Mouse (Mus musculus) layer of hippocampus, postnatal 10 days (tissue): Measurements from ENCODE around the gene Rbm18. TPM values are rescaled to one million over a fixed set of nuclear protein-coding genes. Genes with fewer than 3 reads are reported as not detected.

ENCODE experiments used
- DNase-seq, 2 experiments: peaks; one replicate each; pipeline ENCODE4 v3.0.0; 2021; ENCODE audit warnings: low spot score in 2 of 2
- total RNA-seq, 2 experiments: library from RNA; stranded (reverse); gene quantifications; 2 replicates each; pipeline ENCODE4 v1.2.3; 2021

The Rbm18 gene
- total RNA-seq, 2 experiments from 2014 or later: 51.5 to 52.6 TPM

DNA sequence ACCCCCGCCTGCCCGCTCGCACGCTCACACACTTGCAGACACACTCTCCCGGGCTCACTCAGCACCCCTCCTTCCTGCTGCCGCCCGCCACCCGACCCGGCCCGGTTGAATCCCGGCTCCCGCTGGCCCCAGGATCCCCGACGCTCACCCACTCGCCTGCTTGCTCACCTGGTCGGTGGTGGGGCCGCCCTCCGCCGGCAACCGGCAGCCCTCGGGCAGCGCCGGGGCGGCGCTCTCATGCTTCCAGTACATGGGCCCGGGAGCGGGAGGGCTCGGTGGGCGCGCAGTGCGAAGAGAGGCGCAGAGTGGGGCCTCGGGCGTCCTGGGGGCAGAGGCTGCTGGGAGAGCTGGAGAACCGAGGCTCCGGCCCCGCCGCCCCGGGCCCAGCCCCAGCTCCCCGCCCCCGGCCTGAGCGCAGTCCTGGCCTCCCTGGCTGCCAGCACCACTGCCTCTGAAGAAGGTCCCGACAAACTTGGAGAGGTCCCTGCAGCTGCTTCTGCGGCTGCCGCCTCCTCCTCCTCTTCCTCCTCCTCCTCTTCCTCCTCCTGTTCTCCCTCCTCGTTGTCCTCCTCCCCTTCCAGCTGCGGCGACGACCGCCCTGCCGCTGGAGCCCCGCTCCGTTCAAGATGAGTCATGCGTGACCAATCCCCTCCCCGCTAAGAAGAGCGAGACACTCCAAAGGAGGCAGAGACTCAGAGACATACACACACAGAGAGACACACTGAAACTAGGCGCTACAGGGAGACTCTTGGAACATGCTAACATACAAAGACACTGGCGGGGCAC lies 31.4 kb downstream of the Rbm18 start, which contains the start of gene Lhx6:
TSS of gene Lhx6 (minus strand) at position 453 of the 786 bp plus-strand sequence.
- DNase-seq: no peak

DNA sequence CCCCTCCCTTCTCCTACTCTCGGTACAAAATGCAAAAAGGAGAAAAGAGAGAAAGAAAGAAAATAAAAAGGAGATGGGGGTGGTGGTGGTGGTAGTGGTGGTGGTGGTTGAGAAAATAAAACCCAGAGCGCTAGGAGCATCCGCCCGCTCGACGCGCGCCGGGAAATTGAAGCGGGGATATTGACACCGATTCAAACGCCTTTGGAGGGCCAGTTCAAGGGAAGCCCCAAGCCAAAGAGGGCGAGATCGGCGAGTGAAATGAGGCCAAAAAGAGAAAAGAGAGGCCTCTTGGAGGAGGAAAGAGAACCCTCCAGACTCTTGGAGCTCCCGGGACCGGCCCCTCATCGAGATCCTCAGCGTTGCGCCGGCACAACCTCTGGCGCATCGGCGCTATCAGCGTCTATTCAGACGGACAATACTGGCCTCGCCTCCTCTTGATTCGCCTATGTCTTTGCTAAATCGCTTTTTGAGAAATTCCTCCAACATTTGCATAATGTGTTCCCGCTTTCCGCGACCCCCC lies 32.1 kb downstream of the Rbm18 start:
- DNase-seq: no peak

DNA sequence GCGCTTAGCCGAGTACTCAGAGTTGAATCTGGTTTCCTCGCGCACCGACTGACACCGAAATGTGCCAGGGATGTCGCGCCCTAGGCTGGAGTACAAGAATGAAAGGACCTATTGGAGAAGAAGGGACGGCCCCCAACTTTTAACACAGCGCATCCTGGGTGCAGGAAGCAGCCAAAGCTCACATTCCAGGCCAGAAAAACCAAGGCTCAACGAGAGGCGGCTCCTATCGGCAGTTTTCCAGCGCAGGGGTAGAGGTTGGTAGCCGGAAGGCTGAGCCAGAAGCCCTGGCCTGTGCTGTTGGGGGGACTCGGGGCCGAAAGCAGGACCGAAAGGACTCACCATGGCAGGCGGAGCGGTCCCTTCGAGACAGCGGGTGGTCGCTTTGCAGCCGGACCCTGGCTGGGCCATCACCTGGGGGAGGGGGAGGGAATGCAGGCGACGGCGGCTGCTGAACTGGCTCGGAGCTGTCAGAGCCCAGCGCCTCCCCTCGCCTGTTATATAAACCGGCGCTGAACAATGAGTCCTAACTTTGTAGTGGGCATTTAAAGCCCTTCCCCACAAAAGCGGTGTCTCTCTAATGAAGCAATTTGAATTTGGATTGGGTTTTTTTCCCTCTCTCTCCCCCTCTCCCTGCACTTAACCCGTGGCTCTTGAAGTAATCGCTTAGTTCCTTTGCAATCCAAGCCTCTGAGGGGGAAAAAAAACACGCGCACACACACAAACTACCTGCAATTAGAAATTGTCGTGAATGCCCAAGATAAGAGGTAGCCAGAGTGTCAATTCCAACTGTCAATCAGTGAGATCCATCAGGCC lies 32.8 kb downstream of the Rbm18 start:
- DNase-seq: no peak

DNA sequence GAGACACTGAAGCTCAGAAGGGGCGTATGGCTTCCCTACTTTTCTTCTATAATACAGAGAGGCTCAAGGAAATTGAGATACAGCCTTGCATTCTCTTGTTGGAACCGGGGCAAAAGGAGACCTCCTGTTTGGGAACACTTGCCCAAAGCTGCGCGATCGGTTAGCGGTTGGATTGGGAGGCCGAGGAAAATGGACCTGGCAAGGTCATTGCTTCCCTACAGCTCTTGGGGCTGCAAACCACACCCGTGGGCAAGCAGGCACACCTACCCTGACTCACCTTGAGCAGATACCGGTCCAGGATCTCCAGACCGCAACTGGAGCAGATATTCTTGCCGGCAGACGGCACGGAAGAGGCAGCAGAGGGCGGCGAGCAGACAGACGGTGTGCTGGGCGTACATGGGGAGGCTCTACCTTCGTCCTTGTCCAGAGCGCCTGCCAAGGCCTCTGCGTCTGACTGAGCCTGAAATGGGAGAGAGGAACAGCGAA lies 33.5 kb downstream of the Rbm18 start:
- no peak for DNase-seq

DNA sequence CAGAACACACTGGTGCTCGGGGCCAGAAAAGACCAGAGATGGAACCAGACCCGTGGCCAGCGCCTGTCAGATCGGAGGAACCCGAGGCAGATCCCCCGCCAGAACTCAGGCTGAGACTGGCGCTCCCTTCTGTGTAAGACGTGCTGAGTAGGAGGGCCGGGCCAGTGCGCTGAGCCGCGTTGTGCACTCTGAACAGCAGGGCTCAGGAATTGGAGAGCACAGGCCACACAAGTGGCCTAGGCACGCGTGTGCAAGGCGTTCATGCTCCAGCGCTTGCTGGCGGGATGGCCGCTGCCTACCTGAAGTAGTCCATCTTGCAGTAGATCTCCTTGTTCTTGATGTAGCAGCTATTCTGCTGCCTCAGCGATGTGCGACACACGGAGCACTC lies 34.0 kb downstream of the Rbm18 start:
- DNase-seq: no peak

DNA sequence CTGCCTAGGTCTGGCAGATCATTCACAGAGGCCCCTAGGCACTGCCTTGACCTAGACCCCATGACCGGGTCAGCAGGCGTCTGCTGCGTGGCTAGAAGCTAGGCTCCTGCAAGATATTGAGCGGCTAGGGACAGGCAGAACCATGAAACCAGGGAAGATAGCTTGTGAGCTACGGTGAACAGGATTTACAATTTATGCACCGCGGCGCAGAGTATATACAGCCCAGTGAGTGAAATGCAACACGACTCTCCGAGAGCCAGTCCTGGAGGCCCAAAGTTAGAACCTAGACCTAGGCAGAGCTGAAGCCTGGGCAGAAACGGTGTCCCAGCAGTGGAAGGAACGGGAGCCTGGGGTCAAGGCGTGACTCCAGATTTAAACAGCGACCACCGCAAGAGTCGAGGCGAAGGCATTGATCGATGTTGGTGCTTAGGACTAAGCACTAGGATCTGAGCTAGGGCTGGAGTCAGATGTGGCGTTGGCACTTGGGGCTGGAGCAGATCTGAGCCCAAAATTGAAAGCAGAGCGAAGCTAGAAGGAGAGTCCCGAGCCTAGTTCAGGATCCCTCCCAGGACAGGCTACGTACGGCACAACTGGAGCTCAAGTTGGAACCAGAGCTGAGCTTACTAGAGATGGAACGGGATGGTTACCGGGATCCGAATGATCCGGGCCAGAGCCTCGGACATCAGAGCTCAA lies 34.6 kb downstream of the Rbm18 start:
- DNase-seq: no peak

DNA sequence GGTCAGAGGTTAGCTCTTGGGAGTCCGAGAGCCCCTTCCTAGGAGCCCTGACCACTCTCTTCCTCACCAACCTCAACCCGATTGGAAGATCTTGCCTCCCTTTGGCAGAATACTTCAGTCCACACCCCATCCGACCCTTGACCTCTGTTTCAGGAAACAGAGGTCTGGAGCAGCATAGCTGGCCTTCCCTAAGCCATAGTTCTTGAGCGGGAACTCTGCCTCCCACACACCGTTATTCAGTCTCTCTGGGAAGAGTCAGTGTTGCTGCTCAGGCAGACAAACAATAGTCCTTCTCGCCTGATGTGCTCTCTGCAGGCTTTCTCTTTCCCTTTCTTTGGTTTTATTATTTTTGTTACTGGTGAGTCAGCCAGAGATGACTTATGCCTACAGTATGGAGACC lies 36.8 kb downstream of the Rbm18 start:
- DNase-seq: no peak

DNA sequence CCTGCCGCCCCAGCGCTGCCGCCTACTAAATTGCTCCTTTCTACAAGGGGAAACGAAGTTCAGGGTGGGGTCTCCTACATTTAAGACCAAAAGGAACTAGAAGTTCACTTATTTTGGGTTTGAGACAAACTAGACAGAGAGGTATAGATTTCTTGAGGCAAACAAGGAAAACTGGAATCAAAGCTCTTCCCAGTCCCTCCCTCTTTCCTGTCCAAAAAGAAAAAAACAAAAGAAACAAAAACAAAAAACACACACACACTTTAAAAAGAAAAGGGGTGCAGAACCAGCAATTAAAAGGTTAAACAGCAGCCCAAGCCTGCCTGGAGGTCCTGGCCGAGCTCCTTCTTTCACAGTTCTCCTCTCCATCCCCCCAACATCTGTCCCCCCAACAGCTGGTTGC lies 38.6 kb downstream of the Rbm18 start:
- no peak for DNase-seq

DNA sequence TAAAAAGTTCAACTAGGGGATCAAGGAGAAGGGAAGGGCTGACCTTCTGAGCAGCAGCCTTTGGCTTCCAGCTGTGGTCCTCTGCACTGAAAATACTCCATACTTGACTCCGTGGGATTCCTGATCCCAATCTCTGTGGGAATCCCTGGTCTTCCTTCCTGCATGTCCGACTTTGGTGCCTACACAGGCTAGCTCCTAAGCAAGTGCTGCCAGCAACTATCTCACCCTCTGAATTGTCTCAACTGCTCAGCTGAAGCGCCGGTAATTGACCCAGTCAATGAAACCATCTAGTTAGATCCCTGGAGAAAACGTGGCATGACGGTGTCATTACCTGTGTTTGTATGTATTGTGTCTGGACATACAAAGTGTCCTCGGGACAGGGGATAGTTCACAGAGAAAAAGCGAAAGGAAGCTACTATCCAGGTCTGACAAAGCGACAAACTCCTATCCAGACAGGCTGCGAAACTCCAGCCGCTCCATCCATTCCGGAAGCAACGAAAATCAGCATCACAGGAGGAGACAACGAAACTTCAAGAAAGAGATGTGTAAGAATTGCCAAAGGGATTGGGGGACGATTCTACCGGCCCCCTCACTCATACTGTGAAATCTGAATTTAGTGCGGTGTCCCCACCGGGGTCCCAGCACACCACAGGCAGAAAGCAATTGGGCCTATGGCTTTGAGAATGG lies 39.3 kb downstream of the Rbm18 start:
- DNase-seq: no peak

DNA sequence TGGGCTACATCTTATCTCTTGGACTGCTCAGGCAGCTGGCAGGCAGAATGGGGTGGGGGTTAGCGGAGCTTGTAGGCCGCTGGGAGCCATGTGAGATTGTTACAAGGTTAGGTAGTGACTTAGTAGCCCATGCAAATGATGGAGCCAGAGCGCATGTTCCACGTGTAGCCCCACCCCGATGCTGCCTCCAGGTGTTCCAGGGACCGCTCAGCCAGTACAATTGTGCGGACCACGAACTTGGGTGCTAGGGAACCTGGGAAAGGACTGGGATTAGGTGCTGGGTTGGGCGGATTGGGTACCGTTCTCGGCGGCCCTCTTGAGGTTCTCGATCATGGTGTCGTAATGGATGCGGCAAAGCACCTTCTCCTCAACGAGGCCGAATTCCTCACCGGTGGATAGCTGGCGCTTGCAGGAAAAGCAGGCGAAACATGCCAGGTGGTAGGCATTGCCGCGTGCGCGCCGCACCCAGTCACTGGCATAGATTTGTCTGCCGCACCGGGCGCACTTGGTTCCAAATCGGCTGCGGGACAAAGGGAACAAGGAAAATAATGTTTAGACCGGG lies 42.6 kb downstream of the Rbm18 start:
- DNase-seq: no peak

DNA sequence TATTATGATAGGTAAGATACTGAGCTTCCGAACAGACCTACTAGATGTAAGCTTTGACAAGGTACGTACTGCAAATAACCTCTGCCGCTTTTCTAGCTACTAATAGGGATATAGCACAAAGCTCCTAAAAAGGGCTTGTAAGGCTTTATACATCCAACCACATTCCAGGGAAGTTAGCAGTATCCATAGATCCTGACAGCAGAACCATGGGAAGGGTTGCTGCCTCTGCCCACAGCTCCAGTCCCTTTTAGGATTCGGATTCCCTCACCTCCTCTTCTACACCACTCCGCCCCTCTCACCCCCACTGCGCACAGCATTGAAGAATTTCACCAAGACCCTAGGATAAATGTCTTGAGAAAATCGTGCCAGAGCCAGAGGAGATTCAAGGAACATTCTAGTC lies 43.3 kb downstream of the Rbm18 start:
- DNase-seq: no peak

DNA sequence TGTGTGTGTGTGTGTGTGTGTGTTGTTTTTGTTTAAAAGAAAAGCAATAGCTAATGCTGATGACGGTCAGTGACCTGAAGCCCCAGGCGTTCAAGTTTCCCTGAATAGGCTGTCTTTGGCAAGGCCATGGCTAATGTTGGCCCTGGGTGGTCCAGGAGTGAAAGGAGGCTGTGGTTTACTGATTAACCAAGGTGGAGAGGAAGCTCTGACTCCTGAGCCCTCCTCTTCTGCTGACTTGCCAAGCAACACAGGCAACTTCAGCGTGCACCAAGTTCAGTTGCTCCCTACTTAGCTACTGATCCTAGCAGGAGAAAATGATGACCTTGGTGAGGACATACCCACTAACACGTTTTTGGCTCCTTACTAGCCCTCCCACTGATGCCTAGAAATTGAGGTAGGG lies 43.8 kb downstream of the Rbm18 start:
- DNase-seq: no peak

DNA sequence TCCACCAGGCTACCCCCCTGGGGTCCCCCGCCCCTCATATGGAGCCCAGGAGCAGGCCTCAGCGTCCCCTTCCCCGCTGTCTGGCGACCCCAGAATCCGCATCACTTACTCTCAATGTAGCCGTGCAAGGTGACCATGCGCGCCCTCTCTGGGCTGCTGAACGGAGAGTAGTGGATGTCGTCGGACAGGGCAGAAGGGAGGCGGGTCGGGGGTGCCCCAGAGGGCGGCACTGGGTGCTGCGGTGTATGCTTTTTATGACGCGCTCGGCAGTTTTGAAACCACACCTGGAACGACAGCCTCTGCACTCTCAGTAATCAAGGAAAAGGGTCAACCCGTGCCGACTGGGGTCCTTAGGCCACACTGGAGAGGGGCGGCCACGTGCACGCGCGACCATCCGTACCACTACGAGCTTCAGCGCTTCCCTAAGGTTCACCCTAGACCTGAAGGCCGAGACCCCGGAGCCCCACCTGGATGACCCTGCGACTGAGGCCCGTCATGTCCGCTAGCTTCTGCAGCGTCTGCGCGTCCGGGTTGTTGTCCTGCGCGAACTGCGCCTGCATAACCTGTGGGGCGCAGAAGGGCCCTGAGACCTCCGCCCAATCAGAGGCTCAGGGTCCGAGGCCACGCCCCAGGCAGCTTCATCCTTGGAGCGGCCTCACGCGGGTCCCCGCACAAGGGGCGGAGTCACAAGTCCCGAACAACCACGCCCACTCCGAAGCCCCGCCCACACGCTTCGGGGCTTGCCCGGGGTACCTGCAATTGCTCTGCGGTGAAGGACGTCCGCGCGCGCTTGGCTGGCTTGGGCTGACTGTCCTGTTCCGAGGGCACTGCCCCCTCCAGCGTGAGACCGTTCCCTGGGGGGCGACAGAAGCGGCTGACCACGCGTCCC lies 45.5 kb downstream of the Rbm18 start:
- DNase-seq: peak in 1 of 2 experiments; percentile 53

DNA sequence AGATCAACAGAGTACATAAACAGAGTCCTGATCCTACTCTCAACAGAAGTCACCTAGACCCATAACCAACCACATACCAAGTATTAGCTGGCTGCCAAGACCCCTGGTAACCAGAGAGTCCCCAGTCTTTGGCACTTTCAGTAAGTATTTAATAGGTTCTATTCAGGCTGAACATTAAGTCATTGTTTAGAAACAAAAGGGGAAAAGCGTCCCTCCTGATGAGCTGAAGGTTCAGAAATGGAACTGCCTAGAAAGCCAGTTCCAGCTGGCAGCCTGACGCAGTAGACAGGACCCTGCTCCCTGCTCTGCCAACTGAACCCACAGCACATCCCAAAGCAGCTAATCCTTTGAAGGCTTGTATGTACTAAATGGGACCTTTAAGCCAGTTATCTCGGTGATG lies 47.4 kb downstream of the Rbm18 start:
- DNase-seq: no peak

DNA sequence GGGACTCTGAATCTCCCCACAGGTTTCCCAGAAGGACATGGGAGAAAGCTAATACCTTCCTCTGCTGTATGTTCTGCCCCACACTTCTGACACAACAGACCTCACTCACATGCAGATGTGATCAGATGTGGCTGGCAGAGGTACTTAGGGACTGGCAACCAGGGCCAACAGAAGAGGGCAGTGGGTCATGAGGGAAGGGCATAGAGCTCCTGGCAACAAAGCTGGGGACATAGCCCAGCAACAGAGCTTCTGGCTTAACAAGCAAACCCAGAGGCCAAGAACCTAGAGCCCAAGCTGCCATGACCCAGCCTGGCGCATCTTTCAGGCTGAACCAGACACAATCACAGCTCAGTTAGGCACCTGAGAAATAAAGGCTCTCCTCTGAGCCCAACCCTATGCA lies 51.5 kb downstream of the Rbm18 start:
- DNase-seq: no peak

DNA sequence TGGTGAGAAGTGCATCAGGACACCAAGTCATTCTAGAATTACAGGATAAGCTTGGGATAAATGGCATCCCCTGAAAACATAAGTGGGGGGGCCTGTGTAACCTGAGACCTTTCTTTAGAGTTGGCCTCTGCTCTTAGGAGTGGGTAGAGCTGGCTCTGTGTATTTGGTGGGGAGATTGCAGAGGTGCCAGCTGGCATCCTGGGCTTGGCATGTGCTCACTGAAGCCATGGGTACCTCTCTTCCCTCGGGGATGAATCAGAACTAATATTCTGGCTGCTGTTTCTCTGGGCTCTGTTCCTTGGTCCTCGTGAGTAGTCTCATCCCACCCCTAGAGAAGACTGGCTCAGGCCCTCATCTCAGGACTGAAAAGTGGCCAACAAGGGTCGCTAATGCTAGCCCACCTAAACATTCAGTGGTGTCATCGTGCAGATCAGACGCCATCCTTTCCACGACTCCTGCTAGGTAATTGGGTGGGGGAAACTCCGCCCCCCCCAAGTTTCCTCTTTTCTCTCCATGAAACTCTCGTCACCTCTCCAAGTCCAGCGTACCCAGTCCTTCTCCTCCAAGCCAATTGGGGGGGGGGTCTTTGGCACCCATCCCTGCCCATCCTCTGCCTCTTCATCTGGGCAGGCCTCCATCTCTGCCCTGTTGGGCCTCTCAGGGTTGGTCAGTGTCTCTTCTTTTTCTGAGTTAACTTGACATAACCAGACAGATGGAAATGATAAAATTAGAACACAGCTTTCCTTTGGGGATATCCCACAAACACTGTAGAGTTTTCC lies 53.6 kb downstream of the Rbm18 start:
- no peak for DNase-seq

DNA sequence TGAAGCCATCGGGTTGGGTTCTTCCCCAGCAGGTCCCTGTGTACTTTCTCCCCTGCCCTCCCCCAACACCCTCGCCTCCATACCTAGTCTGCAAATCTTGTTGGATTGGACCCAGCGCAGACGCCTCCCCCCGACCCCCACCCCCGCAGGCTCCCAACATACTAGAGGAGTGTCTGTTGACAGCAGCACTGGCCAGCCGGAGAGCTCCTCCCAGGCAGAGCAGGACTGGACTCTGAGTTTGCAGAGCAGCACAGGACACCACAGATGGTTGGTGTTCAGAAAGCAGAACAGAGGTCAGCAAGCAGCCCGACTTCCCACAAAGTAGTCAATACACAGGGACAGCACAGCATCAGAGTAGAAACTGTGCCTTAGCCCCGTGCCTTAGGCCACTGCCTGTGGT lies 55.1 kb downstream of the Rbm18 start:
- no peak for DNase-seq

DNA sequence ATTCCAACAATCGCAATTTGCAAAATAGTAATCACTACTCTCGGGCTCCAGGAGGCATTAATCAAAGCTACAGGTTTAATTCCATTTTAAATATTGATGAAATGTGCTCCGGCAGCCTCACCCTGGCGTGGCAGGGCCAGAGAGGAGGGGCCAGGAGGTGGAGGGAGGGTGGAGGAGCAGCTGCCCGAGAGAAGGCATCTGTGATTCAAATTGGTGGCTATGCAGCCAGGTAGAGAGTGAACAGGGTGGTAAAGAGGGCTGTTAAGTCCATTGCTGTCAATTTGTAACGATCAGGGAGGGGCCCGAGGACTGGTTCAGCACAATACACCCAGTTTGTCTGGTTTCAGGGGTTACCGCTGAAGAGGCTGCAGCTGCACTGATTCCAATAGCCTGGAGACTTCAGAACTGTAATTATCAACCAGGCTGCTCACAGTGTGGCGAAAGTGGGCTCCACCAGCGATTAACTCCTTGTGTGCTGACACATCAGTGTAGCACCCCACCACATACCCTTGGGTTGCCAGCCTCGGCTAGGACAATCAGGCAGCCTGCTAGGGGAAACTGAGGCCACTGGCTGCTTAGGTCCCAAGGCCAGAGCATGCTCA lies 59.3 kb downstream of the Rbm18 start:
- DNase-seq: no peak
